Mouse (Mus musculus): Measurements from ENCODE around the gene Eef1akmt1. TPM values are rescaled to one million over a fixed set of nuclear protein-coding genes. Genes with fewer than 3 reads are reported as not detected.

Eef1akmt1 gene
- total and polyA plus RNA-seq, 3 experiments: 40.6 to 51.0 TPM; not detected in 1

DNA sequence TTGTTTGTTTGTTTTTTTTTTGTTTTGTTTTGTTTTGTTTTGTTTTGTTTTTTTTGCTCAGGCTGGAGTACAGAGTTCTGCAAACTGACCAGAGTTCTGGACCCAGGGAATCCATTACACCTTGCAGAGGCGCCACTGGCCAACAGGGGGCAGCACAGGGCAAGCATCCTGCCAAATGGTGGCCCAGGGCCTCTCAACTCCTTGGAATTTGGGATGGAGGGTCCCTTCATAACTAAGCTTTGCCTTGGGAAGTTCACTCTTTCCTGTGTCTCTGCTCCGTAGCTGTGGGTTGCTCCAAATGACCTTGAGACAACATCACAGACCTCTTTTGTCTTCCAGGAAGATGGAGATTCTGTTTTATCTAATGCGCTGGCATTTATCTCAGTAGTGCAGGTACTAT lies 38.2 kb downstream of the Eef1akmt1 start (continued):
- TF ChIP-seq NELFE (IDR thresholded peaks at IDR 0.05; ENCODE audit: low read depth, low read length): no peak
- no peak for TF ChIP-seq ZMIZ1 (IDR thresholded peaks at IDR 0.05; ENCODE audit: low read depth, low read length)
- no peak for TF ChIP-seq TBP (IDR thresholded peaks at IDR 0.05; ENCODE audit: low read depth, low read length)

DNA sequence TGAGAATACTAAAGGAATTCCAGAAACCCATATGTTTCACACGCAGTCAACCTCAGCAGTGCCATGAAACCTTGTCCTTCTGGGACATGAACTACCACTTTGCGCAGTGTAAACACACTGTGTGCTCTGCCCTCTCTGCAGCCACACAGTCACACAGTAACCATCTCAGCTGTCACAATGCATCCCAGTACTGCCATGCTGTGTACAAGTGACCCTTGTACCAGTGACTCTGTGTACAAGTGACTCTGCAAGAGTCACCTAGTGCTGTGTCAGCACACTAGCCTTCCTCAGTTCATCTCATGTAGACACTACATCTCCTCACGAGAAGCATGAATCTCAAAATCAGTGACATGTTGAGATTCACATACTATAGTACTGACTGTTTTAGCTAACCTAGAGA lies 38.8 kb downstream of the Eef1akmt1 start:
- Histone ChIP-seq H3K4me3 (ENCODE audit: control insufficient read depth in 1 of 2, insufficient read depth in 1 of 2, low read depth in 2 of 2, low read length in 2 of 2) (no peak overlapping the region), H3K27ac (ENCODE audit: control insufficient read depth, low read depth, low read length) (no peak overlapping the region), H3K27me3 (ENCODE audit: control insufficient read depth in 1 of 2, insufficient read depth in 2 of 2, low read length in 2 of 2) (no peaks in the 10 kb centered on the region), H3K4me1 (ENCODE audit: control insufficient read depth in 1 of 2, insufficient read depth in 2 of 2, low read length in 2 of 2) (peaks cover 0 to 12% of the 10 kb centered on the region in 2 experiments; a peak in 3 of 4 replicates), H3K79me2 (ENCODE audit: control insufficient read depth, insufficient read depth, low read length, poor library complexity) (no peaks in the 10 kb centered on the region), H3K9me3 (replicated peaks; ENCODE audit: insufficient read depth, low read length) (no peaks in the 10 kb centered on the region), H3K9ac (ENCODE audit: control insufficient read depth, low read depth, low read length, poor library complexity, severe bottlenecking) (no peak overlapping the region), H3K36me3 (ENCODE audit: control insufficient read depth in 1 of 2, insufficient read depth in 2 of 2, low read length in 2 of 2) (peaks cover 0 to 3% of the 10 kb centered on the region in 2 experiments; a peak in 2 of 4 replicates)
- no peak for DNase-seq (ENCODE audit: low read depth, low spot score)
- TF ChIP-seq MAZ (IDR thresholded peaks at IDR 0.05; ENCODE audit: low read depth, low read length): no peak

DNA sequence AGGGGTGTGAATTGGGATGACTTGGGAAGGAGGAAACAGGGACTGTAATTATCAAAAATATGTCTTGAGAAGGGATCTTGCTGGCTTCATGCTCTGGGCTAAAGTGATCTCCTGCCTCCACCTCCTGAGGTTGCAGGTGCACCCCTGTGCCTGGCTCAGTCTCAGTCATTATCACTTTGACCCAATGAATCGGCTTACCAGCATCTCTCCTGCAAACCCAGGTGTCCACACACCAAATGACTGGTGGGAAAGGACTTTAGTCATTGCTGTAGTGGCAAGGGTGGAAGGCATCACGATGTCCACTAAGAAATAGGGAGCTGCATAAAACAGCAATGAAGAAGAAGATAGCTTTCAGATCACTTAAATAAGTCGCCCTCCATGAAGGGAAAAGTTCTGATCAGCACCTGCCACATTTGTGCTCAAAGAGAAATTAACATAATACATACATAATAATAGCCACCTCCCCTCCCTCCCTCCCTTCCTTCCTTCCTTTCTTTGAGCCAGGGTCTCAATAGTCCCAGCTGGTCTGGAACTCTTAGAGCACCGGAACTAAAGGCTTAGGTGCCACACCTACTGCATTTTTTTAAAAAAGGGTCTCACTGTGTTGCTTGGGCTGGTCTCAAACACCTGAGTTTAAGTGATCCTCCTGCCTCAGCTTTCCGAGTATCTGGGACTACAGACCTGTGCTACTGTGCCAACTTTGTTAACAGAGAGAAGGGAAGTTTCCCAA lies 41.5 kb downstream of the Eef1akmt1 start:
- no peaks in the 10 kb centered on the region for H3K79me2 ChIP-seq (ENCODE audit: control insufficient read depth, insufficient read depth, low read length, poor library complexity)
- no peaks in the 10 kb centered on the region for H3K27me3 ChIP-seq (ENCODE audit: control insufficient read depth in 1 of 2, insufficient read depth in 2 of 2, low read length in 2 of 2)
- H3K9me3 ChIP-seq (replicated peaks; ENCODE audit: insufficient read depth, low read length): no peaks in the 10 kb centered on the region
- H3K27ac ChIP-seq (ENCODE audit: control insufficient read depth, low read depth, low read length): no peak overlapping the region
- DNase-seq (ENCODE audit: low read depth, low spot score): no peak
- TF ChIP-seq CHD2 (IDR thresholded peaks at IDR 0.05; ENCODE audit: low read length): no peak
- no peak for TF ChIP-seq NRF1 (IDR thresholded peaks at IDR 0.05; ENCODE audit: insufficient read depth, low read depth, low read length, poor library complexity, severe bottlenecking)
- no peak for TF ChIP-seq TBP (IDR thresholded peaks at IDR 0.05; ENCODE audit: low read depth, low read length)
- TF ChIP-seq TCF12 (IDR thresholded peaks at IDR 0.05; ENCODE audit: low read depth, low read length): no peak
- TF ChIP-seq RCOR1 (IDR thresholded peaks at IDR 0.05; ENCODE audit: low read depth, low read length): no peak
- peak overlapping the region; percentile 11 to 12; a peak in 1 of 4 replicates for H3K4me3 ChIP-seq (ENCODE audit: control insufficient read depth in 1 of 2, insufficient read depth in 1 of 2, low read depth in 2 of 2, low read length in 2 of 2)
- H3K36me3 ChIP-seq (ENCODE audit: control insufficient read depth in 1 of 2, insufficient read depth in 2 of 2, low read length in 2 of 2): peaks cover 0 to 3% of the 10 kb centered on the region in 2 experiments; a peak in 2 of 4 replicates
- peak overlapping the region; percentile 45 for H3K9ac ChIP-seq (ENCODE audit: control insufficient read depth, low read depth, low read length, poor library complexity, severe bottlenecking)
- peaks cover 2 to 19% of the 10 kb centered on the region in 2 experiments; a peak in 3 of 4 replicates for H3K4me1 ChIP-seq (ENCODE audit: control insufficient read depth in 1 of 2, insufficient read depth in 2 of 2, low read length in 2 of 2)

DNA sequence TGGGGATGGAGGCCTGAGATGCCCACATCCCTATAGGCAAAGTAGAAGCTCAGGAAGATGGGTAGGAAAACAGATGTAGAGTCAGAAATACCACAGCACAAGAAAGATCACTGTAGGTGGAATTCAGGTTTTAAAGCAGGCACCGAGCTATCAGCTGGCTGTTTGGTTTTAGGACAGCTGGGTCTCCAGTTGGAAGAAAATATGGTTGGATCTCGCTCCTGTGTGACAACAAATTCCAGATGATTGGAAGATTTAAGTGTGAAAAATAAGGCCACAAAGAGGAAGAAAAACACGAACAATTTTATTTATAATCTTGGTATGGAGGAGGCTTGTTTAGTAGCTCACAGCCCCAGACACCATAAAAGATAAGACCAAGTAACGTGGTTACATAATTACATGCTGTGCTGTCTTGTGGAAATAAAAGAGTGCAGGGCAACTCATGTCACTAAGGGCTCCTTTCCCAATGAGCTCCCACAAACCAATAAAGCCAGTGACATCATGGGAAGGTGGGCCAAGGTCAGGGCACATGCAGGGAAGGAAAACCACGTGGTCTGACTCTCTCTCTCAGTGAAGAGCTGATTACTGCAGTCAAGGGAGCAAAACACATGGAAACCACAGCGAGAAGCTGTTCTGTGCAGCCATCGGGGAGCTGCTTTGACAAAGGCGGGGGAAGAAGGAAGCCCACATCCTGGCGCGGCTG lies 42.2 kb downstream of the Eef1akmt1 start:
- Histone ChIP-seq H3K79me2 (ENCODE audit: control insufficient read depth, insufficient read depth, low read length, poor library complexity) (no peaks in the 10 kb centered on the region), H3K9me3 (replicated peaks; ENCODE audit: insufficient read depth, low read length) (no peaks in the 10 kb centered on the region), H3K27ac (ENCODE audit: control insufficient read depth, low read depth, low read length) (no peak overlapping the region), H3K4me1 (ENCODE audit: control insufficient read depth in 1 of 2, insufficient read depth in 2 of 2, low read length in 2 of 2) (peaks cover 2 to 23% of the 10 kb centered on the region in 2 experiments; a peak in 3 of 4 replicates), H3K27me3 (ENCODE audit: control insufficient read depth in 1 of 2, insufficient read depth in 2 of 2, low read length in 2 of 2) (peaks cover 4% of the 10 kb centered on the region in 2 experiments; a peak in 1 of 4 replicates), H3K4me3 (ENCODE audit: control insufficient read depth in 1 of 2, insufficient read depth in 1 of 2, low read depth in 2 of 2, low read length in 2 of 2) (peak overlapping the region; percentile 11 to 12; a peak in 1 of 4 replicates), H3K36me3 (ENCODE audit: control insufficient read depth in 1 of 2, insufficient read depth in 2 of 2, low read length in 2 of 2) (peaks cover 0 to 6% of the 10 kb centered on the region in 2 experiments; a peak in 2 of 4 replicates), H3K9ac (ENCODE audit: control insufficient read depth, low read depth, low read length, poor library complexity, severe bottlenecking) (peak overlapping the region; percentile 45)
- DNase-seq (ENCODE audit: low read depth, low spot score): peak; percentile 54
- no peak for TF ChIP-seq KAT2A (conservative IDR thresholded peaks at IDR 0.05; ENCODE audit: low read depth, low read length)
- no peak for TF ChIP-seq MAFK (IDR thresholded peaks at IDR 0.05; ENCODE audit: borderline replicate concordance, low read depth, low read length)
- TF ChIP-seq E2F4 (IDR thresholded peaks at IDR 0.05; ENCODE audit: borderline replicate concordance, low read depth, low read length): no peak
- no peak for TF ChIP-seq BHLHE40 (IDR thresholded peaks at IDR 0.05; ENCODE audit: borderline replicate concordance, low read depth, low read length)
- TF ChIP-seq ELF1 (IDR thresholded peaks at IDR 0.05; ENCODE audit: low read depth, low read length): no peak
- TF ChIP-seq ZMIZ1 (IDR thresholded peaks at IDR 0.05; ENCODE audit: low read depth, low read length): no peak
- no peak for TF ChIP-seq TCF12 (IDR thresholded peaks at IDR 0.05; ENCODE audit: low read depth, low read length)
- peak; percentile 69 for TF ChIP-seq MXI1 (IDR thresholded peaks at IDR 0.05; ENCODE audit: low read depth, low read length)
- TF ChIP-seq MEF2A (IDR thresholded peaks at IDR 0.05; ENCODE audit: extremely low read depth, insufficient replicate concordance, low read depth, low read length, poor library complexity, severe bottlenecking): no peak
- TF ChIP-seq CTCF (IDR thresholded peaks at IDR 0.05 in 2 of 3, conservative IDR thresholded peaks at IDR 0.05 in 1 of 3; ENCODE audit: control insufficient read depth in 1 of 3, insufficient read depth in 1 of 3, low read depth in 2 of 3, low read length in 3 of 3, poor library complexity in 1 of 3, severe bottlenecking in 1 of 3): no peak
- TF ChIP-seq POLR2AphosphoS2 (IDR thresholded peaks at IDR 0.05; ENCODE audit: low read length): no peak
- no peak for TF ChIP-seq ZNF384 (IDR thresholded peaks at IDR 0.05; ENCODE audit: low read depth, low read length)
- TF ChIP-seq MYC (IDR thresholded peaks at IDR 0.05; ENCODE audit: low read depth, low read length): 0 out of 2 replicates have a peak, but pooled peaks have one; percentile 56
- no peak for TF ChIP-seq CHD2 (IDR thresholded peaks at IDR 0.05; ENCODE audit: low read length)
- TF ChIP-seq RAD21 (IDR thresholded peaks at IDR 0.05; ENCODE audit: low read depth, low read length): no peak
